Mouse (Mus musculus) myocyte (in vitro differentiated cells): ENCODE data around the gene Cntn1. TPM values are rescaled to one million over a fixed set of nuclear protein-coding genes. Genes with fewer than 3 reads are reported as not detected.

ENCODE experiments used
- H3K27me3 ChIP-seq: one replicate; pipeline ENCODE4 v1.6.1; 2011; ENCODE audit not compliant: control insufficient read depth, insufficient read depth, insufficient read length
- H3K36me3 ChIP-seq: one replicate; pipeline ENCODE4 v1.6.1; 2011; ENCODE audit not compliant: control insufficient read depth, insufficient read depth
- H3K4me2 ChIP-seq: one replicate; pipeline ENCODE4 v1.6.1; 2011; ENCODE audit warnings: low read depth, control low read depth
- H3K4me3 ChIP-seq: one replicate; pipeline ENCODE4 v1.5.1; 2011; ENCODE audit warnings: mild to moderate bottlenecking, control low read depth, moderate library complexity
- H3K79me2 ChIP-seq: one replicate; pipeline ENCODE4 v1.6.1; 2011; ENCODE audit not compliant: control insufficient read depth, insufficient read depth
- H3ac ChIP-seq: one replicate; pipeline ENCODE4 v1.6.1; 2011; ENCODE audit not compliant: control insufficient read depth, insufficient read length
- CEBPB ChIP-seq: IDR thresholded peaks from 2 replicates; pipeline ENCODE4 v1.6.1; 2011; ENCODE audit warnings: mild to moderate bottlenecking, moderate library complexity; ENCODE audit not compliant: poor library complexity, insufficient read depth, severe bottlenecking
- E2F4 ChIP-seq: IDR thresholded peaks from one replicate; pipeline ENCODE4 v1.6.1; 2011; ENCODE audit warnings: mild to moderate bottlenecking, control low read depth, moderate library complexity; ENCODE audit not compliant: insufficient read depth
- MAX ChIP-seq: IDR thresholded peaks from one replicate; pipeline ENCODE4 v1.6.1; 2011; ENCODE audit warnings: low read depth, mild to moderate bottlenecking, control low read depth
- MYOD1 ChIP-seq, 3 experiments: IDR thresholded peaks; one replicate each; pipeline ENCODE4 v1.6.1; 2011; ENCODE audit warnings: control low read depth in 2 of 3, low read depth in 2 of 3, mild to moderate bottlenecking in 2 of 3, moderate library complexity in 1 of 3; ENCODE audit not compliant: insufficient read length in 2 of 3, control insufficient read depth in 1 of 3
- MYOG ChIP-seq, 3 experiments: IDR thresholded peaks; one replicate each; pipeline ENCODE4 v1.6.1; 2011; ENCODE audit warnings: control low read depth in 2 of 3, low read depth in 2 of 3, mild to moderate bottlenecking in 2 of 3; ENCODE audit not compliant: insufficient read length in 2 of 3, control insufficient read depth in 1 of 3, insufficient read depth in 1 of 3
- POLR2A ChIP-seq: IDR thresholded peaks from one replicate; pipeline ENCODE4 v1.6.1; 2011; ENCODE audit warnings: low read depth, mild to moderate bottlenecking, control low read depth, moderate library complexity; ENCODE audit not compliant: insufficient read length
- POLR2AphosphoS2 ChIP-seq: IDR thresholded peaks from one replicate; pipeline ENCODE4 v1.6.1; 2011; ENCODE audit warnings: low read depth, control low read depth; ENCODE audit not compliant: insufficient read length
- REST ChIP-seq: IDR thresholded peaks from one replicate; pipeline ENCODE4 v1.6.1; 2011; ENCODE audit warnings: mild to moderate bottlenecking, control low read depth, moderate library complexity; ENCODE audit not compliant: insufficient read depth, insufficient read length
- SRF ChIP-seq: IDR thresholded peaks from one replicate; pipeline ENCODE4 v1.6.1; 2011; ENCODE audit warnings: low read depth; ENCODE audit not compliant: control insufficient read depth, insufficient read length
- TCF12 ChIP-seq: IDR thresholded peaks from one replicate; pipeline ENCODE4 v1.6.1; 2011; ENCODE audit warnings: mild to moderate bottlenecking, control low read depth; ENCODE audit not compliant: poor library complexity, insufficient read depth, severe bottlenecking
- TCF3 ChIP-seq: IDR thresholded peaks from one replicate; pipeline ENCODE4 v1.6.1; 2011; ENCODE audit warnings: low read depth, control low read depth; ENCODE audit not compliant: insufficient read length
- USF1 ChIP-seq: IDR thresholded peaks from one replicate; pipeline ENCODE4 v1.6.1; 2011; ENCODE audit warnings: low read depth, mild to moderate bottlenecking, control low read depth, moderate library complexity
- polyA plus RNA-seq: library from polyadenylated mRNA; unstranded; fragments of >200 nt; fragmentation: generic; extraction: Trizol; gene quantifications from one replicate; pipeline ENCODE4 v1.2.1, GENCODE M21; 2012; ENCODE audit warnings: missing spikeins

Cntn1 gene
- polyA plus RNA-seq, 1 experiment: 0.01 TPM

- Histone ChIP-seq H3K79me2 (no peaks in the 10 kb centered on the region), H3K4me2 (no peak overlapping the region), H3K36me3 (no peaks in the 10 kb centered on the region), H3K4me3 (no peak overlapping the region), H3K27me3 (no peaks in the 10 kb centered on the region), H3ac (no peak overlapping the region)
- no peak for TF ChIP-seq E2F4
- no peak for TF ChIP-seq USF1
- no peak for TF ChIP-seq REST
- no peak for TF ChIP-seq TCF3
- TF ChIP-seq POLR2AphosphoS2: no peak
- no peak for TF ChIP-seq TCF12
- TF ChIP-seq MYOG (IDR thresholded peaks at IDR 0.05; ENCODE audit: control insufficient read depth in 1 of 3, insufficient read depth in 1 of 3, insufficient read length in 2 of 3, low read depth in 2 of 3): no peak
- no peak for TF ChIP-seq CEBPB
- no peak for TF ChIP-seq MYOD1 (IDR thresholded peaks at IDR 0.05; ENCODE audit: control insufficient read depth in 1 of 3, insufficient read length in 2 of 3, low read depth in 2 of 3)
- no peak for TF ChIP-seq POLR2A
- no peak for TF ChIP-seq MAX
- no peak for TF ChIP-seq SRF
Measured at GRCm38 (mm10) chr15:92190000-92190399, 139.0 kb downstream of the Cntn1 start.

GRCm38 (mm10) chr15:92200326-92200985 is 149.5 kb downstream of the Cntn1 start:
- Histone ChIP-seq H3K4me3 (no peak overlapping the region), H3K27me3 (no peaks in the 10 kb centered on the region), H3ac (no peak overlapping the region), H3K4me2 (no peak overlapping the region), H3K79me2 (no peaks in the 10 kb centered on the region), H3K36me3 (no peaks in the 10 kb centered on the region)
- no peak for TF ChIP-seq MAX
- no peak for TF ChIP-seq POLR2A
- no peak for TF ChIP-seq MYOG (IDR thresholded peaks at IDR 0.05; ENCODE audit: control insufficient read depth in 1 of 3, insufficient read depth in 1 of 3, insufficient read length in 2 of 3, low read depth in 2 of 3)

- no peaks in the 10 kb centered on the region for H3K27me3 ChIP-seq
- H3K79me2 ChIP-seq: no peaks in the 10 kb centered on the region
- TF ChIP-seq SRF (no peak), POLR2A (no peak), TCF3 (no peak), MAX (no peak), TCF12 (no peak), USF1 (no peak), MYOG (IDR thresholded peaks at IDR 0.05; ENCODE audit: control insufficient read depth in 1 of 3, insufficient read depth in 1 of 3, insufficient read length in 2 of 3, low read depth in 2 of 3) (no peak), E2F4 (no peak), CEBPB (no peak), REST (no peak), POLR2AphosphoS2 (no peak), MYOD1 (IDR thresholded peaks at IDR 0.05; ENCODE audit: control insufficient read depth in 1 of 3, insufficient read length in 2 of 3, low read depth in 2 of 3) (no peak)
- H3ac ChIP-seq: no peak overlapping the region
- no peaks in the 10 kb centered on the region for H3K36me3 ChIP-seq
- H3K4me3 ChIP-seq: no peak overlapping the region
- H3K4me2 ChIP-seq: no peak overlapping the region
Measured at GRCm38 (mm10) chr15:92206695-92207094, 155.7 kb downstream of the Cntn1 start.

- Histone ChIP-seq H3K4me3 (no peak overlapping the region), H3K79me2 (no peaks in the 10 kb centered on the region), H3ac (no peak overlapping the region), H3K27me3 (no peaks in the 10 kb centered on the region), H3K4me2 (no peak overlapping the region), H3K36me3 (no peaks in the 10 kb centered on the region)
- no peak for TF ChIP-seq SRF
- TF ChIP-seq E2F4: no peak
- TF ChIP-seq POLR2AphosphoS2: no peak
- no peak for TF ChIP-seq MYOG (IDR thresholded peaks at IDR 0.05; ENCODE audit: control insufficient read depth in 1 of 3, insufficient read depth in 1 of 3, insufficient read length in 2 of 3, low read depth in 2 of 3)
- no peak for TF ChIP-seq CEBPB
- no peak for TF ChIP-seq USF1
- no peak for TF ChIP-seq MAX
- no peak for TF ChIP-seq POLR2A
- no peak for TF ChIP-seq TCF3
- no peak for TF ChIP-seq TCF12
Measured at GRCm38 (mm10) chr15:92209778-92210177, 158.8 kb downstream of the Cntn1 start.

GRCm38 (mm10) chr15:92210486-92211235 is 159.7 kb downstream of the Cntn1 start:
- Histone ChIP-seq H3K27me3 (no peaks in the 10 kb centered on the region), H3ac (no peak overlapping the region), H3K36me3 (no peaks in the 10 kb centered on the region), H3K79me2 (no peaks in the 10 kb centered on the region), H3K4me3 (no peak overlapping the region), H3K4me2 (no peak overlapping the region)
- no peak for TF ChIP-seq MYOG (IDR thresholded peaks at IDR 0.05; ENCODE audit: control insufficient read depth in 1 of 3, insufficient read depth in 1 of 3, insufficient read length in 2 of 3, low read depth in 2 of 3)
- TF ChIP-seq POLR2AphosphoS2: no peak
- TF ChIP-seq SRF: no peak
- TF ChIP-seq REST: no peak
- no peak for TF ChIP-seq POLR2A
- no peak for TF ChIP-seq E2F4
- TF ChIP-seq MYOD1 (IDR thresholded peaks at IDR 0.05; ENCODE audit: control insufficient read depth in 1 of 3, insufficient read length in 2 of 3, low read depth in 2 of 3): no peak
- TF ChIP-seq USF1: no peak
- no peak for TF ChIP-seq TCF3
- TF ChIP-seq MAX: no peak
- no peak for TF ChIP-seq TCF12
- no peak for TF ChIP-seq CEBPB
